Comparison of ENCODE assay signal across 23 mouse cellular contexts in genomic region chr1:40156096-40156495, GRCm38 (mm10).
DNase-seq lines count a peak whose midpoint lies in the region; ATAC-seq and TF ChIP-seq lines count a peak whose summit lies in the region.
"Had no signal": no experiment of that assay in that cellular context is flagged by ENCODE, and none has a peak within 500 bp of the region (broad histone marks: within the 10 kb centered on the region; RNA-seq: fewer than 3 reads in every experiment).

No protein-coding gene starts in this region.

- H3K9ac ChIP-seq in liver, adult 2 months (ENCODE audit: low read depth, low read length): peak overlapping the region; percentile 57
- H3K9ac ChIP-seq in liver, embryonic 16.5 days (ENCODE audit: low read depth, low read length): no peak overlapping the region
- H3K9ac ChIP-seq in liver, embryonic 11.5 days (ENCODE audit: low read depth, low read length): no peak overlapping the region
- H3K9ac ChIP-seq in liver, postnatal 0 days (replicated peaks): no peak overlapping the region
- H3K9ac ChIP-seq in liver, embryonic 12.5 days: no peak overlapping the region

- peak overlapping the region; percentile 100 for H3K27ac ChIP-seq in liver, adult 2 months (replicated peaks; ENCODE audit: insufficient read depth, low read depth, low read length)
- no peak overlapping the region for H3K27ac ChIP-seq in liver, embryonic 16.5 days (ENCODE audit: low read length)
- H3K27ac ChIP-seq in liver, embryonic 11.5 days (ENCODE audit: low read depth, low read length): no peak overlapping the region
- peak overlapping the region; percentile 77 for H3K27ac ChIP-seq in liver, postnatal 0 days (ENCODE audit: low read depth)
- no peak overlapping the region for H3K27ac ChIP-seq in liver, embryonic 12.5 days

- H3K4me2 ChIP-seq in liver, embryonic 16.5 days (ENCODE audit: low read depth, low read length): no peak overlapping the region
- no peak overlapping the region for H3K4me2 ChIP-seq in liver, embryonic 11.5 days
- no peak overlapping the region for H3K4me2 ChIP-seq in liver, postnatal 0 days (ENCODE audit: low read depth, low read length)
- no peak overlapping the region for H3K4me2 ChIP-seq in liver, embryonic 12.5 days

- TF ChIP-seq EP300 in liver, postnatal 0 days (IDR thresholded peaks at IDR 0.05; ENCODE audit: low read depth): peak; percentile 60; the same call in 1 of the 2 replicates

- no peaks in the 10 kb centered on the region for H3K79me2 ChIP-seq in liver, adult 2 months (ENCODE audit: control insufficient read depth, insufficient read depth, low read length)

- peak; percentile 98 for DNase-seq in liver, adult 2 months (ENCODE audit: extremely low read depth, low read depth, low spot score)
- DNase-seq in liver: no peak
- DNase-seq in liver, embryonic 11.5 days (ENCODE audit: low spot score): no peak
- no peak for DNase-seq in liver, postnatal 0 days
- peak; percentile 89 for DNase-seq in adipocyte (ENCODE audit: low spot score)
- no peak for DNase-seq in left cerebral cortex, adult 18-20 months (ENCODE audit: low spot score in 2 of 2)
- DNase-seq: adrenal gland, adult 2 months; adrenal gland, adult 8-10 months; adrenal gland, postnatal 10 days; adrenal gland, postnatal 14 days; adrenal gland, postnatal 25 days; adrenal gland, postnatal 36 days; B cell, adult 2 months; cerebellum, adult 11 months; cerebellum, adult 11-12 months; cerebellum, adult 18-20 months had no signal

- H3K9me3 ChIP-seq in liver, embryonic 16.5 days (replicated peaks; ENCODE audit: control insufficient read depth, low read length): no peaks in the 10 kb centered on the region
- H3K9me3 ChIP-seq in liver, embryonic 11.5 days (ENCODE audit: control insufficient read depth, low read length): no peaks in the 10 kb centered on the region
- no peaks in the 10 kb centered on the region for H3K9me3 ChIP-seq in liver, postnatal 0 days (ENCODE audit: low read length)
- H3K9me3 ChIP-seq in liver, embryonic 12.5 days (replicated peaks): no peaks in the 10 kb centered on the region
- H3K9me3 ChIP-seq: G1E had no signal

- no peak for TF ChIP-seq CTCF in liver, adult 2 months (IDR thresholded peaks at IDR 0.05; ENCODE audit: low read depth, low read length)
- no peak for TF ChIP-seq CTCF in liver, postnatal 0 days (IDR thresholded peaks at IDR 0.05; ENCODE audit: low read depth)

- H3K36me3 ChIP-seq in liver, adult 2 months (ENCODE audit: control insufficient read depth, insufficient read depth, low read length): no peaks in the 10 kb centered on the region
- H3K36me3 ChIP-seq in liver, embryonic 16.5 days (ENCODE audit: control insufficient read depth, insufficient read depth): no peaks in the 10 kb centered on the region
- no peaks in the 10 kb centered on the region for H3K36me3 ChIP-seq in liver, embryonic 11.5 days (ENCODE audit: control insufficient read depth, insufficient read depth, low read length)
- H3K36me3 ChIP-seq in liver, postnatal 0 days (replicated peaks; ENCODE audit: insufficient read depth, low read length): no peaks in the 10 kb centered on the region
- no peaks in the 10 kb centered on the region for H3K36me3 ChIP-seq in liver, embryonic 12.5 days
- H3K36me3 ChIP-seq: G1E had no signal

- TF ChIP-seq POLR2A in liver, adult 2 months (IDR thresholded peaks at IDR 0.05; ENCODE audit: extremely low read depth, insufficient read depth, low read length): no peak

- H3K4me1 ChIP-seq in liver, adult 2 months (ENCODE audit: control insufficient read depth, insufficient read depth, low read length): peaks cover 14% of the 10 kb centered on the region
- no peaks in the 10 kb centered on the region for H3K4me1 ChIP-seq in liver, embryonic 16.5 days (ENCODE audit: control insufficient read depth, low read depth, low read length)
- H3K4me1 ChIP-seq in liver, embryonic 11.5 days (replicated peaks; ENCODE audit: control insufficient read depth, insufficient read depth, low read length): no peaks in the 10 kb centered on the region
- peaks cover 7% of the 10 kb centered on the region; the same call in 1 of the 2 replicates for H3K4me1 ChIP-seq in liver, postnatal 0 days (ENCODE audit: insufficient read depth)
- H3K4me1 ChIP-seq in liver, embryonic 12.5 days: no peaks in the 10 kb centered on the region; the same call in 1 of the 2 replicates

- ATAC-seq in liver, embryonic 16.5 days (ENCODE audit: low read depth): peak; percentile 67
- ATAC-seq in liver, embryonic 11.5 days (replicated peaks; ENCODE audit: low FRiP score): no peak
- peak; percentile 94 for ATAC-seq in liver, postnatal 0 days
- no peak for ATAC-seq in liver, embryonic 12.5 days
- ATAC-seq: activated CD4-positive, CD25-positive, alpha-beta regulatory T cell, adult 4 months; CD4-positive, CD25-positive, alpha-beta regulatory T cell, adult 4 months; Patski had no signal

- H3K27me3 ChIP-seq in liver, adult 2 months (ENCODE audit: control insufficient read depth, insufficient read depth, low read length): no peaks in the 10 kb centered on the region
- no peaks in the 10 kb centered on the region for H3K27me3 ChIP-seq in liver, embryonic 16.5 days (ENCODE audit: control insufficient read depth, insufficient read depth, low read depth, low read length)
- H3K27me3 ChIP-seq in liver, embryonic 11.5 days (replicated peaks; ENCODE audit: control insufficient read depth, insufficient read depth, low read length): no peaks in the 10 kb centered on the region
- H3K27me3 ChIP-seq in liver, postnatal 0 days (ENCODE audit: insufficient read depth, low read length): no peaks in the 10 kb centered on the region
- no peaks in the 10 kb centered on the region for H3K27me3 ChIP-seq in liver, embryonic 12.5 days (replicated peaks)
- H3K27me3 ChIP-seq: CH12.LX, Patski had no signal

- WGBS in liver, adult 2 months: 29% methylated on average over 6 of the region's 6 CpGs
- WGBS in liver, embryonic 16.5 days (ENCODE audit: insufficient replicate concordance): 52% methylated on average over 6 of the region's 6 CpGs
- 79% methylated on average over 6 of the region's 6 CpGs for WGBS in liver, embryonic 11.5 days
- 63% methylated on average over 6 of the region's 6 CpGs for WGBS in liver, postnatal 0 days (ENCODE audit: insufficient replicate concordance)
- WGBS in liver, embryonic 12.5 days (ENCODE audit: insufficient replicate concordance): 71% methylated on average over 6 of the region's 6 CpGs

- H3K4me3 ChIP-seq in liver, adult 2 months (ENCODE audit: insufficient read depth, low read depth, low read length): no peak overlapping the region
- no peak overlapping the region for H3K4me3 ChIP-seq in liver, embryonic 16.5 days (ENCODE audit: low read depth, low read length)
- H3K4me3 ChIP-seq in liver, embryonic 11.5 days (ENCODE audit: low read depth, low read length): no peak overlapping the region
- H3K4me3 ChIP-seq in liver, postnatal 0 days (ENCODE audit: low read depth, low read length): no peak overlapping the region
- no peak overlapping the region for H3K4me3 ChIP-seq in liver, embryonic 12.5 days

Comparison
In these comparisons a context has a peak if more than half of its experiments do, and no peak if none do; other contexts are left out.
1. DNase-seq: peak in liver, adult 2 months (single experiment) and adipocyte (single experiment); none in liver (single experiment), liver, embryonic 11.5 days (single experiment), liver, postnatal 0 days (single experiment) and left cerebral cortex, adult 18-20 months (0 of 2).
2. H3K27ac ChIP-seq: peak in liver, adult 2 months (single experiment) and liver, postnatal 0 days (single experiment); none in liver, embryonic 16.5 days (single experiment), liver, embryonic 11.5 days (single experiment) and liver, embryonic 12.5 days (single experiment).
3. ATAC-seq: peak in liver, embryonic 16.5 days (single experiment) and liver, postnatal 0 days (single experiment); none in liver, embryonic 11.5 days (single experiment) and liver, embryonic 12.5 days (single experiment).